Mouse (Mus musculus) skeletal muscle tissue, adult 2 months (tissue): ENCODE data around the gene Lcn6.
"Not testable (repeated sequence)": the region's sequence is repeated elsewhere in the genome, so short reads cannot be mapped to it uniquely, and the experiment has no call there.

ENCODE experiments used
- DNase-seq: peaks from one replicate; pipeline ENCODE4 v3.0.0-alpha.2; 2012; ENCODE audit warnings: low read depth, low spot score

The Lcn6 gene

GRCm38 (mm10) chr2:25676486-25676885 lies at the start of gene Lcn6:
TSS of gene Lcn6 (plus strand) at chr2:25676786.
- DNase-seq, result no peak

GRCm38 (mm10) chr2:25627811-25628210 lies 48.8 kb upstream of the Lcn6 start, which contains the start of gene Fcna:
TSS of gene Fcna (minus strand) at chr2:25628030.
- no peak for DNase-seq

- DNase-seq, result no peak
These were observed 47.8 kb upstream of the Lcn6 start for GRCm38 (mm10) chr2:25628738-25629137.

- DNase-seq, result no peak
These were observed 43.0 kb upstream of the Lcn6 start for GRCm38 (mm10) chr2:25633616-25634015.

DNA sequence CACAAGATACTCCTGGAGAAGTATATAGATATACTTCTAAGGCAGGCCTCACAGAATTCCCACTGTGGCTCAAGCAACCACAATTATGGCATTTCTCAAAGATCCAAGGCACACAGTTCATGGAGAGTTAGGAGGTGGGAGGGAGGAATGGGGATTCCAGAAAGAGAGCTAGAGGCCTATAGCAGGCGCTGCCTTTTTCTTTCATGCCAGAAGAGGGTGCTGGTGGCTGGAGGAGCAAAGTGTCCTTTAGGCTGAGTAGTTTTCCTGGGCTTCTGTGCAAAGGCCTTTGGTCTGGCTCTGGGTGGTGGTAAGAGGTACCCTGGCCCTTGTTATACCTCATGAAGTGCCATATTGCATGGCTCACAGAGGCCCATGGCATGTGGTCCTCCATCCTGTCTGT lies 42.5 kb upstream of the Lcn6 start:
- no peak for DNase-seq

DNA sequence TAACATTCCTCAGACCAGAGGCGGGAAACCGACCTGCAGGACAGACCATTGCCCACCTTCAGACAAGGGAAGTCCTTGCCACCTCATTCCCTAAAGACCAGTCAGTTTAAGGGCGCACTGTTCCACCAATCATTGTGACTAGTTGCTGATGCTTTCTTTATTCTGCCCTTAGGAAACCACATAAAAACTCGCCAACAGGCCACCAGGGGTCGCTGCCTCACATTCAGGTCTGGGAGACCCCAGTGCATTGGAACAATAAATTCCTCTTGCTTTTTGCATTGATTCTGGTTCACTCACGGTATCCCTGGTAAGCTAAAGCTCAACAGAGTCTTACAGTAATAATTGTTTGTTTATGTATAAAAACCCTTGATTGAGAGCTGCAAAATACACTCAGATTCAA lies 36.7 kb upstream of the Lcn6 start:
- DNase-seq, result no peak

GRCm38 (mm10) chr2:25652902-25653301 lies 23.7 kb upstream of the Lcn6 start, which contains the start of gene Lcn8:
TSS of gene Lcn8 (plus strand) at chr2:25653120.
- no peak for DNase-seq

DNA sequence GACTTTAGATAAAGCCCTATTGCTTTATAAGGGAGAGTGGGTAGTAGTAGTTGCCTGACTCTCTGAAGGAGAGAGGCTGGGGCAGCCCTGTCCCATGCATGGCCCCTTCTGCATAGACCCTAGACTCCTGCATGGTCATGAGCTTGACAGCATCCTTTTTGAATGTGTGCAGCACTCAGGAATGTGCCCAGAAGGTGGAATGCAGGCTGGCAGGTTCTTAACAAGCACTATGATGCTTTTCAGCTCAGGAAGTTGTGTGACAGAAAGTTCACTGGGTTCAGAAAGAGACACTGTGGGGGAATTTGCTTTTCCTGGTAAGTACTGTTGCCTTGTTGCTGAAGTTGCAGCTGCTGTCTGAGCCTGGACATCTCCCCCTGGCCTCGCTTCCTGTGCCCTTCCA lies 22.1 kb upstream of the Lcn6 start:
- DNase-seq, result no peak

- DNase-seq, result no peak
These were observed 19.9 kb upstream of the Lcn6 start for GRCm38 (mm10) chr2:25656691-25657090.

- no peak for DNase-seq
These were observed 19.3 kb upstream of the Lcn6 start for GRCm38 (mm10) chr2:25657246-25657645.

DNA sequence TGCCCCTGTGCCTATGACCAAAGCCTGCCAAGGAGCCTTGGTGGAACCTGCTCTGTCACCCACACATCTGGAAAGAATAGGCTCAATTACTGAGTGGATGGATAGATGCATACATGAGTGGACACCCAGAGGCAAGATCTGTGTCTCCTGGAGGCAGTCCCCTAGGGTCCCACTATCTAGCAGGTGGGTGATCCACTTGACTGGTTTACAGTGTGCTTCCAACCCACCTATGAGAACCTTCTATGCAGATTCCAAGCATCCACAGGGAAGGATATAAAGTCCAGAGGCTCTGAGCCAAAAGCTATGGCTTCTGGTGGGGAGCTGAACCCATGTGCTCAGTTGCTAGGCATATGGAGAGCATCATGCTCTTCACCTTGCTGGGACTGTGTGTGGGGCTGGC lies 18.9 kb upstream of the Lcn6 start, which contains the start of gene Lcn5:
TSS of gene Lcn5 (plus strand) at position 301 of the 400 bp plus-strand sequence.
- DNase-seq, result no peak

GRCm38 (mm10) chr2:25660279-25660678 lies 16.3 kb upstream of the Lcn6 start:
- DNase-seq, result peak; percentile 10

DNA sequence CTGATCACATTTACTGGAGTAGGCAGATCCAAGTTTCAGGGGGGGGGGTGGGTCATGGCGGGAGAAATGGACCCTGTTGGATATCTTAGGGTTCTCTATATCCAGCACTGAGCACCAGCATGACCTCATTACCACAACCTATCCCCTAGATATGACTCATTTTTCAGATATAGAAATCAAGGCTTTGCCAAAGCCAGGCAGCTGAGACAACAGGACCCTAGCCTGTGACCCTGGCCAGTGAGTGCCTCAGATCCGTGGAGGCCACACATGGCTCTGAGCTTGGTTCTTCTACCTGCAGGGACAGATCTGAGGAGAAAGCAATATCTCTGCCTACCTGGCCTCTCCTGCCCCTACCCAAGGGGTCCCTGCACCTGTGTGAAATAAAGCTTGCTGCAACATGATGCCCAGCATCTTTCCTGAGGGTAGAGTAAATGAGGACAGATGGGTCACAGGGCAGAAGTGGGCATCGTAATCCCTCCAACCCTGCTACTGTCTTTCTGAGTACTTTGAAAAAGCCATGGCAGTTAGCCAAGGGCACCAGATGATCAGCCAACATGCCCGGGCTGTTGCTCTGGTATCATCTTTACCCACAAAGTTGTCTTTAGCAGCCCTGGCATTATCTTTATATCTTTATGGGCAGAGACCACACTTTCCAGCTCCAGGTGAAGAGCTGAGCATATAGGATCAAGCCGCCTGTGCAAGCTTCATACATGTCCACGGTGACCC lies 15.2 kb upstream of the Lcn6 start:
- no peak for DNase-seq

DNA sequence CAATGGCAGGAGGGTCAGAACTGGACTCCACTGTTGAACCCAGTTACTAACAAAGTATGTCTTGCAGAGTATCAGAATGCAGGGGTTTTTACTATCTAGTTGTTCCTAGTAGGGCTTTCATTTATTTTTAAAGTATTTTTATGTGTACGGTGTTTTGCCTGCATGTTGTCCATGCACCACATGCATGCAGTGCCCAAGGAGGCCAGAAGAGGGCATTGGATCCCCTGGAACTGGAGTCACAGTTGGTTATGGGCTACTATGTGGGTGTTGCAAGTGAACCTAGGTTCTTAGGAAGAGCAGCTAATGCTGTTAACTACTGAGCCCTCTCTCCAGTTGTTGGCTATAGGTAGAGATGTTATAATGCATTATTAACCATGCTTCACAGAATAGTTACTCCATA lies 13.1 kb upstream of the Lcn6 start:
- DNase-seq, result no peak

GRCm38 (mm10) chr2:25664125-25664524 lies 12.5 kb upstream of the Lcn6 start:
- DNase-seq, result no peak

DNA sequence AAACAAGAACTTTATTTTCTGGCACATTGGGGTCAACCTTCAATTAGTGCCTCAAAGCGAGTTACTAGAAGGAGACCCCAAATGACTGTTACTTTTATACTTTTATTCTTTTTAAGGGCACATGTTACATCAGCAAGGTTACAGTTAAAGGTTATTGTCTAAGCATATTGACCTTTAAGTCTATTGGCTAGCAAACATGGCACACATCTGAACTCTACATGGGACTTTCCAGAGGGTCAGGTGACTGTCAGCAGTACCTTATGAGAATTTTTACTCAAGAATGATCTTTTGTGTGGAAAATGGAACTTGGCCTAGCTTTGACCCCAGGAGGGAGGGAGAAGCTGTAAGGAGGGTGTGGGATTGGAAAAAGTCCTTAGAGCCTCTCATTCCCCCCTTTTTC lies 10.1 kb upstream of the Lcn6 start:
- DNase-seq, result no peak

- no peak for DNase-seq
These were observed 3.0 kb downstream of the Lcn6 start for GRCm38 (mm10) chr2:25679559-25679958.

DNA sequence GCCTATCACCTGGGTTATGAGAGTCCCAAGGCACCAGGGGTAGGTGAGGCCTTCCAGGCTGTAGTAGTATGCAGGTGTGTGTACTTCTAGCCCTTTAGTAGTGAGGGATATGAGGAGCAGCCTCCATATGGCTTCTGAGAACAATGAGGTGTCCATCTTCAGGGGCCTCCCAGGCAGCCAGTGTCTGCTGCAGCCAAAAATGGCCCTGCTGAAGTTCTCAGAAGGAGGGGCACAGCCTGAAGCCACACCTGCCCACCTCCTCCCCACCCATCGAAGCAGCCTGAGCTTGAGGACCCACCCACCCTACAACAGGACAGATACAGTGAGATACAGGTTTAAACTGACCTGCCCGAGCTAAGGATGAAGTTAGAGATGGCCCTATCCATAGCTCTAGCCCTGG lies 5.8 kb downstream of the Lcn6 start, which contains the start of gene Lcn10:
TSS of gene Lcn10 (plus strand) at position 301 of the 400 bp plus-strand sequence.
- DNase-seq, result no peak

- no peak for DNase-seq
These were observed 10.4 kb downstream of the Lcn6 start for GRCm38 (mm10) chr2:25686941-25687340.

GRCm38 (mm10) chr2:25694605-25695004 lies 18.0 kb downstream of the Lcn6 start:
- DNase-seq, result peak; percentile 36

- DNase-seq, result no peak
These were observed 20.4 kb downstream of the Lcn6 start for GRCm38 (mm10) chr2:25696951-25697350.

DNA sequence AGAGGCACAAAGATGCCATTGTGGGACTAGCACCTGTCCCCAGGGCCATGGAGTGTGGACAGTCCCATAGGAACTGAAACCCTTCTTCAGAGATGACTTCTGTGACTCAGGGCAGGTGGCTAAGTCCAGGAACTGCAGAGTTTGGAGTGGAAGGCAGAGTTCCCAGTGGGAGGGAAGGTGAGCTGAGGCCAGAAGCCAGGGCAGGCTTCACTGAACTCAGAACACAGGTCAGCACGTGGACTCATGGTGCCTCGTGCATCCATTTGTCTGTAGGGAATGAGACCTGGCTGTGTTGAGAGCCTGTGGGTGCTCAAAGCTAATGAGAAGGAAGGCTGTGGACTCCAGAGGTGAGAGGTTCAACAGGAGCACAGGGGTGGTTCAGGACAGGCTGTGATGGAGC lies 22.1 kb downstream of the Lcn6 start:
- no peak for DNase-seq

DNA sequence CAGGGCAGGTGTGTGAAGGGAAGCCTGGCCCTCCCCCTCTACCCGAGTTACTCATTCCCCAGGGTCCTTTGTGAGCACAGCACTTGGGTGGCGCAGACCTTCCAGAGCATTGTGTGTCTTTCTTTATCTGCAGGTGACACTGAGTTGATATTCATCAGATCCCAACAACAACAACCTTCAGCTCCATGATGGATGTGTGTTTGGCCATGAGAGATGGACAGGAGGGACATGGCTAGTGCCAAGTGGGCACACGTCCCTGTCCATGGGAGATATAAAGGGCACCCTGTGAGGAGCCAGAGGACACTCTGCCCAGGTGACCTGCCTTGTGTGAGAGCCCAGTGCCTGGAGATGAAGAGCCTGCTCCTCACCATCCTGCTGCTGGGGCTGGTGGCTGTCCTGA lies 23.2 kb downstream of the Lcn6 start, which contains the start of gene Obp2a:
TSS of gene Obp2a (plus strand) at position 301 of the 400 bp plus-strand sequence.
- not testable (repeated sequence) for DNase-seq
